In genomic region chr12:94737263-94737662, GRCm38 (mm10) we compare ENCODE assay signal across 11 mouse cellular contexts.
"Had no signal": no experiment of that assay in that cellular context is flagged by ENCODE, and none has a peak within 500 bp of the region (broad histone marks: within the 10 kb centered on the region; RNA-seq: fewer than 3 reads in every experiment).

No protein-coding gene starts in this region.

- H3K4me3 ChIP-seq: kidney, embryonic 15.5 days; limb, embryonic 13.5 days; liver, embryonic 15.5 days; neural tube, embryonic 13.5 days had no signal

- H3K27ac ChIP-seq: kidney, embryonic 15.5 days; limb, embryonic 13.5 days; liver, embryonic 15.5 days; neural tube, embryonic 13.5 days; stomach, postnatal 0 days had no signal

- H3K4me1 ChIP-seq: kidney, embryonic 15.5 days; limb, embryonic 13.5 days; liver, embryonic 15.5 days had no signal

- H3K9me3 ChIP-seq: kidney, embryonic 15.5 days; limb, embryonic 13.5 days; liver, embryonic 15.5 days; neural tube, embryonic 13.5 days had no signal

- DNase-seq: kidney, adult 2 months; kidney, postnatal 14 days; lung, adult 2 months; lung, postnatal 36 days; right cerebral cortex, adult 18-20 months; thymus, postnatal 4 days had no signal

- H3K36me3 ChIP-seq: kidney, embryonic 15.5 days; limb, embryonic 13.5 days; liver, embryonic 15.5 days; neural tube, embryonic 13.5 days had no signal

- H3K27me3 ChIP-seq: kidney, embryonic 15.5 days; limb, embryonic 13.5 days; liver, embryonic 15.5 days; neural tube, embryonic 13.5 days had no signal
